Mouse (Mus musculus): ENCODE data around the gene Pi4ka.
A peak's percentile ranks its signal among the peaks of the same experiment; 100 is the strongest.

DNA sequence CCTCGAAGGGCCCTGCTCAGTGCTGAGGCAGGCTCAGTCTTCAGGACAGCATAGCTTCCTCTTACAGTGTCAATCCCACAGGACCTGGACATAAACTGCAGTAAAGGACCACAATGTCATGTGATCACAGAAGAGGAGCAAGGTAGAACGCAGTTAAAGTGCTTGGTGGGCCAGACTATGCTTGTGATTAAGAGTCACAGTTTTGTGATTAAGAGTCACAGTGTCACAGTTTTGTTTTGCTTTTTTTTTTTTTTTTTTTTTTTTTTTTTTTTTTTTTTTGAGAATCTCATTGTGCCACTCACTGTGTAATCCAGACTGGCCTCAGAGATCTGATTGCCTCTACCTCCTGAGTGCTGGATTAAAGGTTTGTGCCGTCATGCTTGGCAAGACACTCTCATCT lies 140.0 kb downstream of the Pi4ka start:
- TF ChIP-seq CHD2 (IDR thresholded peaks at IDR 0.05; ENCODE audit: low read depth, low read length) (no peak), ZC3H11A (IDR thresholded peaks at IDR 0.05; ENCODE audit: borderline replicate concordance, low read depth, low read length) (no peak), ZNF384 (IDR thresholded peaks at IDR 0.05; ENCODE audit: low read depth, low read length) (peak; percentile 81; the same call in 1 of the 2 replicates), MAFK (IDR thresholded peaks at IDR 0.05; ENCODE audit: insufficient read depth, low read depth, low read length) (no peak)
